Mouse (Mus musculus): ENCODE results near the gene Ptprb.

Ptprb gene

DNA sequence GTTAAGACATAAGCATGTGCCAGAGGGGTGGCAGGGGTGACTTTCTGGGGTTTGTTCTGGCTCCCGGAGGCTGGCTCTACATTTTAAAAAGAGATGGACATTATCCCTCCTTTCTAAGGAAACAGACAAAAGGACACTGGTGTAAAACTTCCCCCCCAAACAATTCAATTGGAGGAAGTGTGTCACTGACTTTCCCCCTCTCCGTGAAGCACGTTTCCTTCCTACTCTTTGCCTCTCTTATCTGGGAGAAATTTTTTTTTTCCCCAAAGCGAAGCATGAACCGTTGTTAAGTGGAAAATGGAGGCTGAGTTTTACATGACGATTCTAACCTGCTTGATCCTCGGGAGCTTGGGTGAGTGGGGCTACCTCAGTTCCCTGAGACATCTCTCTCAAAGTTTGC, at the start of gene Ptprb:
TSS of gene Ptprb (plus strand) at position 244 of the 400 bp plus-strand sequence.
- DNase-seq (ENCODE audit: low spot score): no peak

DNA sequence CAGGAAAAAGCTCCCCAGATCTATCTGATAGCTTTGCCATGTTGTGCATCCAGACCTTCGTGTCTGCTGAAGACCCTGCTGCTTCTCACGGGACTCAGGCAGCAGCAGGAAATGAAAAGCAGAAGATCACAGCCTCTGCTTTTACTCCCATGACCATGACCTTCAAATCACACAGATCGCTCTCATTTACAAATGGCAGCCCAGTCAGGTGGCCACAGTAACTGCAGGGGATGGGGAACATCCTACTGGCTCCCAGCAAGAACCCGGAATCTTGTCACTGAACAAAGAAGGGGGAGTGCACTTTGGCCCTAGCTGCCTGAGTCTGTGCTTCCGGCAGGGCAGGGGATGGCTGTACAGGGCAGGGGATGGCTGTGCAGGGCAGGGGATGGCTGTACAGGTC, 40.0 kb upstream of the Ptprb start:
- DNase-seq (ENCODE audit: low spot score): no peak

- DNase-seq (ENCODE audit: low spot score): no peak
Measured at GRCm38 (mm10) chr10:116242200-116242599, 33.1 kb upstream of the Ptprb start.

- no peak for DNase-seq (ENCODE audit: low spot score)
Measured at GRCm38 (mm10) chr10:116243373-116243772, 31.9 kb upstream of the Ptprb start.

- DNase-seq (ENCODE audit: low spot score): no peak
Measured at GRCm38 (mm10) chr10:116245632-116246031, 29.7 kb upstream of the Ptprb start.

GRCm38 (mm10) chr10:116252668-116253067, 22.7 kb upstream of the Ptprb start:
- DNase-seq (ENCODE audit: low spot score): no peak

- DNase-seq (ENCODE audit: low spot score): no peak
Measured at GRCm38 (mm10) chr10:116253972-116254371, 21.4 kb upstream of the Ptprb start.

- no peak for DNase-seq (ENCODE audit: low spot score)
Measured at GRCm38 (mm10) chr10:116259298-116259697, 16.0 kb upstream of the Ptprb start.

GRCm38 (mm10) chr10:116260658-116261433, 14.5 kb upstream of the Ptprb start:
- DNase-seq (ENCODE audit: low spot score): no peak

- no peak for DNase-seq (ENCODE audit: low spot score)
Measured at GRCm38 (mm10) chr10:116261559-116261958, 13.8 kb upstream of the Ptprb start.

- no peak for DNase-seq (ENCODE audit: low spot score)
Measured at GRCm38 (mm10) chr10:116264521-116264920, 10.8 kb upstream of the Ptprb start.

DNA sequence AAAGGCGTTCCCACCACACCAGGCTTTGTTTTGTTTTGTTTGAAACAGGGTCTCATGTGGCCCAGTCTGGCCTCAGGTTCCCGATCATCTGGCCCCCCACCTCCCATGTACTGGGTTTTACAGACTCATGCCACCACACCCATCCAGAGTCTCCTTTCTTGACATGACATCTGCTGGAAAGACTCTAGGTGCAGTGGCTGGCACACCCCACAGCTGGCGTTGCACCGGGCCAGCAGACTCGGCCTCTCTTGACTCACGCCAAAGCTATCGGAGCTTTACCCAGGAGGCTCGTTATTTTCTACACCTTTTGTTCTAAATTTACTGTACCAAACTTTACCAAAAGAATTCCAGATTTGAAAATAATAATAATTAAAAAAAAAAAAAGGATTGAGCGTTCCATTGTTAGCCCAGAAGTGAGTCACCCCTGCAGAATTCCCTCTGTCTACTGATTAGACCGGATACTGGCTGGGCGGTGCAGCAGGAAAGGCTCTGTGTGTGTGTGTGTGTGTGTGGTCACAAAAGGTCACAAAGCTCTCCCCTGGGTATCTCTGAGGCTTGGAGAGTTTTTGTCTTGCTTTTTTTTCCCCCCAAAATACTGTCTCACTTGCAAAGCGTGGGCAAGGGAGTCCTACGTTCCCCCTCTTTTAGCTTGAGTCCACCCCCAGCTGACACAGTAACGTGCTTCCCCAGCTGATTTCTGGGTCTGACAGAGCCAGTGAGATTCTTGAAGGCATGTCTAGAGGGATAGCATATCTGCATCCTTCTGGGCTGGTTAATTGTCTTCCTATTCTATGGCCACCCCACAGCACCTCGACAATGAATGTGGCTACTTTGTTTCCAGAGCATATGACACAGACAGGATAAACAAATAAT, 8.5 kb upstream of the Ptprb start:
- DNase-seq (ENCODE audit: low spot score): no peak

GRCm38 (mm10) chr10:116267434-116267822, 7.9 kb upstream of the Ptprb start:
- DNase-seq (ENCODE audit: low spot score): no peak

- DNase-seq (ENCODE audit: low spot score): no peak
Measured at GRCm38 (mm10) chr10:116268343-116268742, 7.0 kb upstream of the Ptprb start.

GRCm38 (mm10) chr10:116270646-116271469, 4.5 kb upstream of the Ptprb start:
- no peak for DNase-seq (ENCODE audit: low spot score)

GRCm38 (mm10) chr10:116271470-116271915, 3.8 kb upstream of the Ptprb start:
- no peak for DNase-seq (ENCODE audit: low spot score)

GRCm38 (mm10) chr10:116272156-116272555, 3.2 kb upstream of the Ptprb start:
- DNase-seq (ENCODE audit: low spot score): no peak

DNA sequence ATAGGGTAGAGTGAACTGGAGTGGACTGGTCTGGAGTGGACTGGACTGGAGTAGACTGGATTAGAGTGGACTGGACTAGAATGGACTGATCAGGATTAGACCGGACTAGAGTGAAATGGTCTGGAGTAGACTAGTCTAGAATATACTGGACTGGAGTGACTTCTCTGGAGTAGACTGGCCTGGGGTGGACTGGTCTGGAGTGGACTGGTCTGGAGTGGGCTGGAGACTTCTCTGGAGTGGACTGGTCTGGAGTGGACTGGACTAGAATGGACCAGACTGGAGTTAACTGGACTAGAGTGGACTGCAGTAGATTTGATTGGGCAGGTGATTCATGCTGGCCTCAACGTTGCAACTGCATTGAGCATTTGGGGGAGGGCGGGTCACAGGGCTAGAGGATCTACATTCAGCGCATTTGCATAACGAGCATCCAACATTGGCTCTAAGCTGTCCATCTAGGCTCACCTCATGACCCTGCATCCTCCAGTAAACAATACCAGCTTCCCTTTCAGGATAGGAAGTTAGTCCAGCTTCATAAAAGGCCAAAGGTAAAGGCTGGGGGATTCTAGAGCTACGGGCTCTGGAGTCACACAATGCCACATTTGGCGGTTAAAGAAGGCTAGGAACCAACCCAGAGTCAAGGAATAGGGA, 11.5 kb downstream of the Ptprb start:
- DNase-seq (ENCODE audit: low spot score): no peak

- no peak for DNase-seq (ENCODE audit: low spot score)
Measured at GRCm38 (mm10) chr10:116288130-116288529, 12.8 kb downstream of the Ptprb start.

DNA sequence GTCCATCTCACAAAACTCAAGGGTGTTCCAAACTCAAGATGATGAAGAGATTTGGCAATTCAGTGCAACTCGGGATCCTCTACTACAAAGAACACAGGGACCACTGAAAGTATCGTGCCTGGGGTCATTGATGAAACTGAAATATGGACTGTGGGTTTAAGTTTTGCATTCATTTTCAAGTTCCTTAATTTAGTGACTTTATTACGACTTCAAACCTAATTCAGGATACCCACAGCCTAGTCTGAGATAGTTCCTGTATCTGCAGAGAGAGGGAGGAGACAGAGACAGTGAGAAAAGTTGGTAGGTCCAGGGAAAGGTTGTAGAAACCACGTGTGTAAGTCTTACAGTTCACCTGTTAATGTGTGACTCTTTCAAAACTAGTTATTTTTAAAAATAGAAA, 15.2 kb downstream of the Ptprb start:
- no peak for DNase-seq (ENCODE audit: low spot score)

GRCm38 (mm10) chr10:116291153-116291755, 15.9 kb downstream of the Ptprb start:
- no peak for DNase-seq (ENCODE audit: low spot score)
